Mouse (Mus musculus) ES-Bruce4 (cell line): ENCODE results near the gene Ubqln5. TPM values are rescaled to one million over a fixed set of nuclear protein-coding genes. Genes with fewer than 3 reads are reported as not detected.

Source experiments
- H3K27ac ChIP-seq: 2 replicates; pipeline ENCODE4 v1.5.1; 2012; ENCODE audit warnings: low read length, inconsistent platforms; ENCODE audit not compliant: insufficient read depth
- H3K27me3 ChIP-seq: 2 replicates; pipeline ENCODE4 v1.6.1; 2012; ENCODE audit warnings: mild to moderate bottlenecking, low read length, inconsistent platforms; ENCODE audit not compliant: control insufficient read depth, poor library complexity, insufficient read depth, severe bottlenecking
- H3K36me3 ChIP-seq: 2 replicates; pipeline ENCODE4 v1.6.1; 2012; ENCODE audit warnings: inconsistent platforms, mild to moderate bottlenecking, low read length, moderate library complexity; ENCODE audit not compliant: control insufficient read depth, poor library complexity, insufficient read depth, severe bottlenecking
- H3K4me1 ChIP-seq: one replicate; pipeline ENCODE4 v1.8.1; 2011; ENCODE audit warnings: low read length; ENCODE audit not compliant: control insufficient read depth, insufficient read depth
- H3K4me3 ChIP-seq: 2 replicates; pipeline ENCODE4 v1.5.1; 2011; ENCODE audit warnings: low read depth, mild to moderate bottlenecking, low read length
- H3K9ac ChIP-seq: 2 replicates; pipeline ENCODE4 v1.6.1; 2012; ENCODE audit warnings: low read depth, mild to moderate bottlenecking, inconsistent platforms; ENCODE audit not compliant: poor library complexity, severe bottlenecking
- H3K9me3 ChIP-seq: replicated peaks from 2 replicates; pipeline ENCODE4 v1.6.1; 2012; ENCODE audit warnings: mild to moderate bottlenecking, low read length, inconsistent platforms; ENCODE audit not compliant: control insufficient read depth, poor library complexity, insufficient read depth, severe bottlenecking
- CTCF ChIP-seq: IDR thresholded peaks from one replicate; pipeline ENCODE4 v1.8.1; 2011; ENCODE audit warnings: low read depth, low read length
- EP300 ChIP-seq: IDR thresholded peaks from 2 replicates; pipeline ENCODE4 v1.6.1; 2011; ENCODE audit warnings: low read depth, low read length; ENCODE audit not compliant: insufficient read depth
- POLR2A ChIP-seq: IDR thresholded peaks from one replicate; pipeline ENCODE4 v1.8.1; 2011; ENCODE audit warnings: low read length; ENCODE audit not compliant: insufficient read depth
- polyA plus RNA-seq: library from polyadenylated mRNA; stranded (reverse); fragments of >200 nt; gene quantifications from 2 replicates; pipeline ENCODE4 v1.2.4, GENCODE M21; 2011; ENCODE audit warnings: low read depth; ENCODE audit not compliant: missing spikeins, insufficient read depth, insufficient read length

The Ubqln5 gene
- polyA plus RNA-seq, result not detected in 2 replicates

DNA sequence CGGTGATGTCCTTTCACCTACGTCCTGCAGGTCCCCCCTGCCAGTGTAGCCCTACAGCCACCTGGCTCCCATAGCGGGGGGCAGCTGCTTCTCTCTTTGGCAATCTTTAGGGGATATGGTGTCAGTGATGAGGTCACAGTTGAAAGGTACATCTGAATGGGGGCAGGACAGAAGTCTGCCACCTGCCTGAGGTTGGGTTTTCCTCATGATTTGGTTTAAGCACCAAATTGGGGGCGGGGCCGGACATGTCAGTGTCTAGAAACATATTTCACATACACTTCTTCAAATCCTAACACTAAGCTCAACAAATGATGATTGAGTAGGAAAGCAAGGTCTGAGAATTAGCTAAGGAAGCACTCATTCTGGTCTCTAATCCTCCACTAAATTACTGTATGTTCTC is at the start of gene Ubqln5:
TSS of gene Ubqln5 (minus strand) at position 101 of the 400 bp plus-strand sequence.
- H3K4me1 ChIP-seq, result no peaks in the 10 kb centered on the region
- no peaks in the 10 kb centered on the region for H3K9me3 ChIP-seq
- H3K27me3 ChIP-seq, result no peaks in the 10 kb centered on the region
- H3K9ac ChIP-seq, result no peak within 1 kb of the TSS
- H3K4me3 ChIP-seq, result no peak within 1 kb of the TSS
- no peak within 1 kb of the TSS for H3K27ac ChIP-seq
- H3K36me3 ChIP-seq, result no peaks in the 10 kb centered on the region
- no peak for TF ChIP-seq EP300
- TF ChIP-seq CTCF, result no peak
- no peak for TF ChIP-seq POLR2A

DNA sequence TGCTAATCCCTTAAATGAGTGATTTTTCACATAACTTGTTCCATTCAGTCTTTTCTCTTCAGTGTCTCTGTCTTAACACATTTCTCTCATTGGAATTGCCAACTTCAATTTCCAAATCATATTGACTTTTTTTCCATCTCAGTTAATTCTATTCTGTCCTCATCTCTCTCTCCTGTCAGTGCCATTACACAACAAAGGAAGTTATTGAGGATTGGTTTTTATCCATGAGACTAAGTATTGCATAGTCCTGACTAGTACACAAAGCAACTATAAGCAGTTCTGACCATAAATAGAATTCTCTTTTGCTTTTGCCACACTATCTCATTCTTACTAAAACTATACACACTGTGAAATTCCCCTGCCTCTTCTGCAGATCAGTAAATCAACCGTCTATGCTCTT is 49.4 kb upstream of the Ubqln5 start:
- Histone ChIP-seq H3K9ac (no peak overlapping the region), H3K4me3 (no peak overlapping the region), H3K27ac (no peak overlapping the region), H3K9me3 (no peaks in the 10 kb centered on the region; the same call in 1 of the 2 replicates), H3K36me3 (no peaks in the 10 kb centered on the region), H3K27me3 (no peaks in the 10 kb centered on the region), H3K4me1 (no peaks in the 10 kb centered on the region)
- TF ChIP-seq POLR2A, result no peak
- no peak for TF ChIP-seq CTCF

DNA sequence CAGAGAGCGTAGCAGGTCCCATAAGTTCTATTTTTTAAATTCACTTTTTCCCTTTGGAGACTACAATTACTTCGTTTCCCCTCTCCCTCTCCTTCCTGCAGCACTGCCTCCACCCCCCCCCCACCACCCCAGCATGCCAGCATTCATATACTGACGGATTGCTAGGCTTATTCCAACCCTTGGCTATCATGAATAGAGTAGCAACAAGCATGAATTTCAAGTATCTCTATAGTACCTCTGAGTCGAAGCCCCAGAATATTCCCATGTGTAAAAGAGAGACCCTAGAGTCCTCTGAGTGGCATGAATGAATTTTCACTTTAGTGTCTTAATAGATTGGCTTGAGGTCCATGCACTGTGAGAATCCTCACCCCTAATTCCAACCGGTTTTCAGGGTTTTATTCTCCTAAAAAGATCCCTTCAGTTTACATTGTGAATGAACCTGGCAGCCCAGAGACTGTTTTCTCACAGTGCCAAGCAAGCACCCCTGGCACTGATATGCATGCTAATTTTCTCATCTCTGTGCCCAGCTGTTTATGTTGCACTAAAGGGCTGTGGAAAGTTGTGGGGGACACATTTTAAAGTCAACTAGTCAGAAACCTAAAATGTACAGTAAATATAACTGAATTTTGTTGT is 48.9 kb upstream of the Ubqln5 start:
- Histone ChIP-seq H3K4me1 (no peaks in the 10 kb centered on the region), H3K36me3 (no peaks in the 10 kb centered on the region), H3K9ac (no peak overlapping the region), H3K27me3 (no peaks in the 10 kb centered on the region), H3K27ac (no peak overlapping the region), H3K4me3 (no peak overlapping the region), H3K9me3 (no peaks in the 10 kb centered on the region; the same call in 1 of the 2 replicates)
- TF ChIP-seq CTCF (no peak), EP300 (no peak), POLR2A (no peak)

DNA sequence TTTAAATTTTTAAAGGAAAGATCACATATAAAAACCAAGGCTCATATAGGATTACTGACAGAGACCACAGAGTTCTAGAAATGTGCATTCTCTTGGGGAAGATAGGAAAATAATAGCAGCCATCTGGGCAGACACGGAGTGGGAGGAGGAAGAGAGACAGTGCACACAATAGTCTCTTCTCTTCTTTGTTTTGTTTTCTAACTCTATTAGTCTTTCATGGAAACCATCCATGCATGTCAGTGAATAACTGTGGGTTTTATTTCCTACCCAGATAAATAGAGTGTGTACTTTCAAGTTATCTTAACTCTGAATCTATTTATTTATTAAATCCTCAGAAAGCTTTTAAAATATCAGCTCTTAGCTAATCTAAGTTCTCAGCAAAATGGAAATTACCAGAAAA is 45.5 kb upstream of the Ubqln5 start:
- TF ChIP-seq POLR2A (no peak), EP300 (no peak), CTCF (no peak)
- Histone ChIP-seq H3K27me3 (no peaks in the 10 kb centered on the region), H3K9ac (no peak overlapping the region), H3K9me3 (no peaks in the 10 kb centered on the region), H3K4me1 (no peaks in the 10 kb centered on the region), H3K4me3 (no peak overlapping the region), H3K36me3 (no peaks in the 10 kb centered on the region), H3K27ac (no peak overlapping the region)

DNA sequence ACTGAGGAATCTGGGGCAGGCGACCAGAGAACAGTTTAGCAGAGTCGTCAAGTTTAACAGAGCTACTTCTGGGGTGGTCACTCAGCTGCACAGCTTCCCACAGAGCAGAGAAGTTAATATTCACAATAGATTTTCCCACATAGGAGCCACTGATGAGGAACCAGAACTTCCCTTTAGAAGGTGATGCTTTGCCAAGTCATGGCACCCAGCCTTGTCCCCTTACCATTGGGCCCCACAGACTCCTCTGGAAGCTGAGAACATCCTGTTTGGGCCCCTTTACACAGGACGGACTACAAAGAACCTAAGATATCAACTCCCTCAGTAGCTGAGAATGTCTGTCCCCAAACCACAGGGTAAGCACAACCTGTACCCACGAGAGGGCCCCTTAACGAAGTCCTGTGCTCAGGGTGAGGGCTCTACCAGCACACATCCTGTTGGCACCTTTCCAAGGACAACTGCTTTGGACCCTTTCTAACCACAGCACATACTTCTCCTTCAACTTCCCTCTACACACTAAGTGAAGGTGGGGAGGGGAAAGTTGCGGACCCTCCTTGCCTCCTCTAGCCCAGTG is 40.1 kb upstream of the Ubqln5 start:
- Histone ChIP-seq H3K36me3 (no peaks in the 10 kb centered on the region), H3K9ac (no peak overlapping the region), H3K4me3 (no peak overlapping the region), H3K9me3 (no peaks in the 10 kb centered on the region), H3K27ac (no peak overlapping the region), H3K27me3 (no peaks in the 10 kb centered on the region), H3K4me1 (no peaks in the 10 kb centered on the region)
- TF ChIP-seq POLR2A (no peak), EP300 (no peak)

DNA sequence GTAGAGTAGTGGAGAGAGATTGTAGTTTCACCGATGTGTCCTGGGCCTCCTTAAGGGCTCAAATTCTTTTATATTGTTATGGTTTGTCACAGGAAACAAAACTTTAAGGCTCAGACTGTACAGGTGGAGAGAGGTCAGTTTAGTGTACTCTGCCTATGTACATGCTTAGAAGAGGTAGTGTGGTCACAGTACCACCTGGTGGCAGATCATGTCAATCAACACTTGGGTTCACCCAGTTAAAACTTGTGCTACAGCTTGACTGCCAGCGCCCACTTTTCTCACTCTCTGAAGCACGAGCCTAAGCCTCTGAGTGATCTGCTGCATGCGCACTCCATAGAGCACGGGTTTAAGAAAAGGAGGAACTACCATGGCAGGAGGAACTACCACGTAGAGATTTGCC is 37.5 kb upstream of the Ubqln5 start:
- H3K9ac ChIP-seq, result no peak overlapping the region
- H3K4me3 ChIP-seq, result no peak overlapping the region
- H3K36me3 ChIP-seq, result no peaks in the 10 kb centered on the region
- no peaks in the 10 kb centered on the region for H3K4me1 ChIP-seq
- TF ChIP-seq POLR2A, result no peak
- no peak for TF ChIP-seq CTCF
- no peak for TF ChIP-seq EP300
- H3K27me3 ChIP-seq, result no peaks in the 10 kb centered on the region
- no peaks in the 10 kb centered on the region for H3K9me3 ChIP-seq
- H3K27ac ChIP-seq, result no peak overlapping the region
